Mouse (Mus musculus) liver, embryonic 14.5 days (tissue): Measurements from ENCODE around the gene Slc29a1. TPM values are rescaled to one million over a fixed set of nuclear protein-coding genes. Genes with fewer than 3 reads are reported as not detected.

ENCODE experiments used
- ATAC-seq: fragments of 200-750 bp; cut with Nextera tagmentation; 2 replicates; pipeline ENCODE4 v1.8.0; 2017; ENCODE audit warnings: moderate number of reproducible peaks, mild to moderate bottlenecking, moderate library complexity; ENCODE audit not compliant: insufficient read depth
- DNase-seq, 3 experiments: peaks; one replicate each; pipeline ENCODE4 v3.0.0-alpha.2; 2012 to 2013; ENCODE audit warnings: low read depth in 3 of 3, low spot score in 3 of 3
- H3K27ac ChIP-seq: fragments of 300-500 bp; sonication (generic); 2 replicates; pipeline ENCODE4 v1.5.1; 2014; ENCODE audit warnings: moderate library complexity, mild to moderate bottlenecking, control low read depth, inconsistent platforms
- H3K27me3 ChIP-seq: fragments of 300-500 bp; sonication (generic); 2 replicates; pipeline ENCODE4 v1.6.1; 2014; ENCODE audit warnings: mild to moderate bottlenecking, low read length, moderate library complexity; ENCODE audit not compliant: control insufficient read depth, insufficient read depth
- H3K36me3 ChIP-seq: fragments of 300-500 bp; sonication (generic); replicated peaks from 2 replicates; pipeline ENCODE4 v1.6.1; 2014; ENCODE audit warnings: low read depth; ENCODE audit not compliant: control insufficient read depth, insufficient read depth
- H3K4me1 ChIP-seq, 2 experiments: fragments of 200-500 bp in 1 of 2; fragments of 300-500 bp in 1 of 2; sonication (generic) in 1 of 2; replicated peaks; 2 replicates each; pipeline ENCODE4 v1.6.1; 2012 to 2014; ENCODE audit warnings: antibody characterized with exemption in 1 of 2, inconsistent platforms in 1 of 2, low read length in 1 of 2; ENCODE audit not compliant: control insufficient read depth in 2 of 2, insufficient read depth in 2 of 2
- H3K4me2 ChIP-seq: fragments of 300-500 bp; sonication (generic); 2 replicates; pipeline ENCODE4 v1.6.1; 2014; ENCODE audit warnings: low read depth, mild to moderate bottlenecking, control low read depth, moderate library complexity
- H3K4me3 ChIP-seq, 2 experiments: fragments of 200-500 bp in 1 of 2; fragments of 300-500 bp in 1 of 2; sonication (generic) in 1 of 2; 2 replicates each; pipeline ENCODE4 v1.5.1; 2012 to 2014; ENCODE audit warnings: low read depth in 2 of 2, low read length in 2 of 2, mild to moderate bottlenecking in 2 of 2, control low read depth in 1 of 2, inconsistent platforms in 1 of 2, moderate library complexity in 1 of 2; ENCODE audit not compliant: insufficient read depth in 1 of 2
- H3K9ac ChIP-seq: fragments of 300-500 bp; sonication (generic); replicated peaks from 2 replicates; pipeline ENCODE4 v1.6.1; 2014; ENCODE audit warnings: mild to moderate bottlenecking, control low read depth, moderate library complexity
- H3K9me3 ChIP-seq: fragments of 300-500 bp; sonication (generic); 2 replicates; pipeline ENCODE4 v1.6.1; 2016; ENCODE audit warnings: low read length, mixed read lengths; ENCODE audit not compliant: control insufficient read depth
- CTCF ChIP-seq: IDR thresholded peaks from 2 replicates; pipeline ENCODE4 v1.5.1; 2016; ENCODE audit warnings: antibody characterized with exemption, low read depth, control low read depth
- EP300 ChIP-seq: IDR thresholded peaks from 2 replicates; pipeline ENCODE4 v1.6.1; 2016; ENCODE audit warnings: antibody characterized with exemption, low read depth
- WGBS: fragments of 180-500 bp; shearing (Covaris S2); extraction: QIAGEN DNeasy Blood & Tissue Kit; methylation state at CpG from one replicate; pipeline ENCODE4 v1.1.7; 2014; ENCODE audit not compliant: insufficient replicate concordance; 5-methylcytosine and 5-hydroxymethylcytosine counted together
- polyA plus RNA-seq, 2 experiments: library from polyadenylated mRNA; depleted of rRNA in 1 of 2; stranded (reverse) in 1 of 2; unstranded in 1 of 2; fragments of >200 nt; fragmentation: Nextera tagmentation in 1 of 2; extraction: Ambion mirVana in 1 of 2; gene quantifications; 2 replicates each; pipeline versions ENCODE4 v1.2.1 to v1.2.3; 2012 to 2014

Gene Slc29a1
- polyA plus RNA-seq, 2 experiments, result 152 to 177 TPM

GRCm38 (mm10) chr17:45539664-45540063, 59.7 kb downstream of the Slc29a1 start:
- no peak for TF ChIP-seq CTCF
- no peak for TF ChIP-seq EP300
- H3K27ac ChIP-seq, result no peak overlapping the region
- no peak overlapping the region for H3K9ac ChIP-seq
- no peak overlapping the region for H3K4me2 ChIP-seq
- H3K27me3 ChIP-seq, result peaks cover 38% of the 10 kb centered on the region
- no peaks in the 10 kb centered on the region for H3K36me3 ChIP-seq
- no peaks in the 10 kb centered on the region for H3K9me3 ChIP-seq
- no peak overlapping the region for H3K4me3 ChIP-seq
- WGBS, result 55% methylated on average over 21 of the region's 21 CpGs
- DNase-seq (no peak), ATAC-seq (no peak)
- H3K4me1 ChIP-seq, result no peaks in the 10 kb centered on the region

DNA sequence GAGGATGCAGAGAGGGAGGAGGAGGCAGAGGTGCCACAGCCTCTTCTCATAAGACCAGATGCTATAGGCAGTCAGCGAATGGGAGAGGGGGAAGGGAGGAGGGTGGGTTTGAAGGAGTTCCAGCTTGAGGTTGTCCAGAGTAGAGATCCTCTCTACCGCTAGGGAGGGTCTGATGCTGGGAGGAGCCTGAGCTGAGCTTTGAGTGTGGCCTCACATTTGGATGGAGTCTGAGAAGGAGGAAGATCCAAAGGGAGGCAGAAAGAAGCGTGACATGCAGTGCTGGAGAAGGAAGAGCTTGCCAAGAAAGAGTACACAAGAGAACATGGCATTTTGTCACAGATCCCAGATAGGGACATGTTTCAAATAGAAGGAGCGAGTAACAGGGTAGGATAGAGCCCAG, 61.0 kb downstream of the Slc29a1 start:
- no peak overlapping the region for H3K4me3 ChIP-seq
- no peak for TF ChIP-seq CTCF
- TF ChIP-seq EP300, result no peak
- no peak overlapping the region for H3K4me2 ChIP-seq
- no peak overlapping the region for H3K27ac ChIP-seq
- no peak for ATAC-seq
- WGBS, result 36% methylated on average over 4 of the region's 4 CpGs
- DNase-seq, result no peak
- no peaks in the 10 kb centered on the region for H3K9me3 ChIP-seq
- no peaks in the 10 kb centered on the region for H3K4me1 ChIP-seq
- H3K27me3 ChIP-seq, result peaks cover 27% of the 10 kb centered on the region
- no peak overlapping the region for H3K9ac ChIP-seq
- H3K36me3 ChIP-seq, result no peaks in the 10 kb centered on the region

- peaks cover 26% of the 10 kb centered on the region for H3K27me3 ChIP-seq
- no peak for ATAC-seq
- TF ChIP-seq EP300, result no peak
- no peak for TF ChIP-seq CTCF
Observed at GRCm38 (mm10) chr17:45536264-45536663, 63.1 kb downstream of the Slc29a1 start.

More at GRCm38 (mm10) chr17:45536264-45536663, 63.1 kb downstream of the Slc29a1 start:
- H3K9me3 ChIP-seq, result no peaks in the 10 kb centered on the region
- no peak for DNase-seq
- no peak overlapping the region for H3K4me3 ChIP-seq
- H3K9ac ChIP-seq, result no peak overlapping the region
- H3K36me3 ChIP-seq, result no peaks in the 10 kb centered on the region
- no peak overlapping the region for H3K4me2 ChIP-seq
- H3K4me1 ChIP-seq, result no peaks in the 10 kb centered on the region
- H3K27ac ChIP-seq, result no peak overlapping the region
- 13% methylated on average over 5 of the region's 5 CpGs for WGBS

Other genes starting within 250 kb of the Slc29a1 start
- gene Cdc5l, start 165.9 kb downstream of the Slc29a1 start, polyA plus RNA-seq (2012; rRNA removed), result 8.1 and 15.0 TPM in 2 replicates
- gene Cdc5l, start 165.9 kb downstream of the Slc29a1 start, polyA plus RNA-seq (2014; fragmentation: Nextera tagmentation; extraction: Ambion mirVana), result 26.9 and 28.6 TPM in 2 replicates
- gene Spats1, start 124.2 kb downstream of the Slc29a1 start, polyA plus RNA-seq (2012; rRNA removed), result 0.06 TPM in 1 of 2 replicates, not detected in the other
- 0.06 TPM in 1 of 2 replicates, not detected in the other for gene Spats1, start 124.2 kb downstream of the Slc29a1 start, polyA plus RNA-seq (2014; fragmentation: Nextera tagmentation; extraction: Ambion mirVana)
- gene Aars2, start 92.8 kb downstream of the Slc29a1 start, polyA plus RNA-seq (2012; rRNA removed), result 4.6 TPM in 2 replicates
- gene Aars2, start 92.8 kb downstream of the Slc29a1 start, polyA plus RNA-seq (2014; fragmentation: Nextera tagmentation; extraction: Ambion mirVana), result 3.3 and 4.0 TPM in 2 replicates
- gene Tcte1, start 76.2 kb downstream of the Slc29a1 start, polyA plus RNA-seq (2012; rRNA removed), result not detected in 2 replicates
- gene Tcte1, start 76.2 kb downstream of the Slc29a1 start, polyA plus RNA-seq (2014; fragmentation: Nextera tagmentation; extraction: Ambion mirVana), result not detected in 2 replicates
- 0.08 and 0.13 TPM in 2 replicates for gene Tmem151b, start 49.9 kb downstream of the Slc29a1 start, polyA plus RNA-seq (2012; rRNA removed)
- gene Tmem151b, start 49.9 kb downstream of the Slc29a1 start, polyA plus RNA-seq (2014; fragmentation: Nextera tagmentation; extraction: Ambion mirVana), result 0.06 TPM in 1 of 2 replicates, not detected in the other
- 0.62 and 0.65 TPM in 2 replicates for gene Nfkbie, start 43.9 kb downstream of the Slc29a1 start, polyA plus RNA-seq (2012; rRNA removed)
- 0.66 TPM in 2 replicates for gene Nfkbie, start 43.9 kb downstream of the Slc29a1 start, polyA plus RNA-seq (2014; fragmentation: Nextera tagmentation; extraction: Ambion mirVana)
- gene Slc35b2, start 35.7 kb downstream of the Slc29a1 start, polyA plus RNA-seq (2012; rRNA removed), result 27.6 and 29.9 TPM in 2 replicates
- 44.8 and 46.4 TPM in 2 replicates for gene Slc35b2, start 35.7 kb downstream of the Slc29a1 start, polyA plus RNA-seq (2014; fragmentation: Nextera tagmentation; extraction: Ambion mirVana)
- gene Hsp90ab1, start 26.3 kb downstream of the Slc29a1 start, polyA plus RNA-seq (2012; rRNA removed), result 287 and 369 TPM in 2 replicates
- 531 and 582 TPM in 2 replicates for gene Hsp90ab1, start 26.3 kb downstream of the Slc29a1 start, polyA plus RNA-seq (2014; fragmentation: Nextera tagmentation; extraction: Ambion mirVana)
- gene Mymx, start 2.5 kb upstream of the Slc29a1 start, polyA plus RNA-seq (2012; rRNA removed), result 0.10 TPM in 1 of 2 replicates, not detected in the other
- not detected in 2 replicates for gene Mymx, start 2.5 kb upstream of the Slc29a1 start, polyA plus RNA-seq (2014; fragmentation: Nextera tagmentation; extraction: Ambion mirVana)
- not detected in 2 replicates for gene Capn11, start 59.7 kb upstream of the Slc29a1 start, polyA plus RNA-seq (2012; rRNA removed)
- gene Capn11, start 59.7 kb upstream of the Slc29a1 start, polyA plus RNA-seq (2014; fragmentation: Nextera tagmentation; extraction: Ambion mirVana), result not detected in 2 replicates
- gene Mrpl14, start 86.7 kb upstream of the Slc29a1 start, polyA plus RNA-seq (2012; rRNA removed), result 60.8 and 82.6 TPM in 2 replicates
- 142 and 148 TPM in 2 replicates for gene Mrpl14, start 86.7 kb upstream of the Slc29a1 start, polyA plus RNA-seq (2014; fragmentation: Nextera tagmentation; extraction: Ambion mirVana)
- gene Tmem63b, start 87.3 kb upstream of the Slc29a1 start, polyA plus RNA-seq (2012; rRNA removed), result 10.4 and 11.0 TPM in 2 replicates
- gene Tmem63b, start 87.3 kb upstream of the Slc29a1 start, polyA plus RNA-seq (2014; fragmentation: Nextera tagmentation; extraction: Ambion mirVana), result 4.1 and 5.4 TPM in 2 replicates
- not detected in 2 replicates for gene 1600014C23Rik, start 134.2 kb upstream of the Slc29a1 start, polyA plus RNA-seq (2012; rRNA removed)
- not detected in 2 replicates for gene 1600014C23Rik, start 134.2 kb upstream of the Slc29a1 start, polyA plus RNA-seq (2014; fragmentation: Nextera tagmentation; extraction: Ambion mirVana)